Mouse (Mus musculus) layer of hippocampus, adult 9-11 months (tissue): Measurements from ENCODE around the gene Mrpl41.
A peak's percentile ranks its signal among the peaks of the same experiment; 100 is the strongest.

Source experiments
- DNase-seq: peaks from one replicate; pipeline ENCODE4 v3.0.0; 2022

Mrpl41 gene

DNA sequence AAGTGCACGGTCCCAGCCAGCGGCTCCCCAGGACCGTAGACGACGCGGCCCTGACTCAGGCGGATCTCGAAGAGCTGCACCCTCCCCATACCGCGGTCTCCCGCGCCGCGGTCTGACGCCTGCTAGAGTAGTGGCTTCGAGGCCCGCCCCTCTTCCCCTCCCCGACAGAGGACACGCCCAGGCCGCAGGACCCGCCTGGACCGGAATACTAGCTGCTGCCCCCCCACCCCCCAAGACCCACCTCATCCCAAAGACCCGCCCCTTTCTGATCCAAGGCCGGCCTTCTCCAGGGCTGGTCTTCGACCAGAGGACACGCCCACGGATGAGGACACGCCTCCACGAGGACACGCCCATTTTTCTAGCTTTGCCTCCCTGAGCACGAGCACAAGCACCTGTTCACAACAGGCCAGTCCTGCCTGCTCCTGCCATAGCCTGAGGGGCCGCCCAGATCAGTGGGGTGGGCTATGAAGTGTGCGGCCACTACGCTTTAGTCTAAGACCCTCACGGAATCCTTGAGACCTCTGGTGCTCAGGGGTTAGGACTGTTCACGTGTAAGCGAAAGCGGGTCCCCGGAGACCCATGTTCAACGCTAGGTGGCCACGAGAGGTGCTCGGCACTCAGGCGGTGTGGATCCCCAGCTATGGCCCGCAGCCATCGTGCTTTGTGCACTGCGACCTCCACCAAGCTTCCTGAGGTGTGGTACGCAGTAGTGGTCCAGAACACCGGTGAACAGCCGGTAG, 39.7 kb downstream of the Mrpl41 start, which contains the start of gene Arrdc1:
Gene Arrdc1 (minus strand): TSS at position 196 of the 740 bp plus-strand sequence.
- DNase-seq: peak; percentile 92

DNA sequence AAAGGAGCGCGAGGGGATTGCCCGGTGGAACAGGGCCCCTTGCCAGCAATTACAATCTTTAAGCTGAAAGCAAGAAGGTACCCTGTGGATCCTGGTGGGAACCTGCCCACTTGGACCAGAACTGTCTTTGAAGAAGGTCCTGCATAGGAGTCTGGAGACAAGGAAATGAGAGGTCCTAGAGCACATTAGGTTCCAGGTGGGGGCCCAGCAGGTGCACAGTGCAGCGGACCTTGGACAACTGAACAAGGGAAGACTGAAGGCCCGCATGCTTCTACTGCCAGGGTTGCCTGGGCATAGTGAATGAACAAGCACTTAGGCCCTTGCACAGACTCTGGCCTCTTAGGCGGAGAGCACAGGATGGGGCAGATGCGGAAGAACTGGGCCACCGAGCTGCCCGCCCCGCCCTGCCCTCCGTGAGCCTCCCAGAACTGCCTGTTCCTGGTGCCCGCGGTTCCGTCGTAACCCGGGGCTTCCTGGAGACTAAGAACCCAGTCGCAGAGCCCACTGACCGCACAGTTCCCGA, 40.4 kb downstream of the Mrpl41 start:
- peak; percentile 36 for DNase-seq

DNA sequence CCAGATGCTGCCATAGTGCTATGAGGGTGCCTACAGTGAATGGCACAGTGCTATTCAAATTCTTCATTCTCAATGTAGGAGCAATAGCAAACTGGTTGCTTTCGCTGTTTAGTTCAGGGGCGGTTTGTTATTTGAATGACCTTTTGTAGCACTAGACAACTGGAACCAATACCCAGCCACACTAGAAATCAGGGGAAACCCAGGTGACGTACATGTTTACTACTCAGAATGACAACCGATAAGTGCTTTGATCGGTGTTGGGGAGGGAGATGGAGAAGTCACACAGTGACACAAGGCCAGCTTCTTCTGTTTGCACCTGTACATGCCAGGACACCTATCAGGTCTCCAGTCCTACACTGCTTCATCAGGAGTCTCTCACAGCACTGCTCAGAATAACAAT, 45.3 kb downstream of the Mrpl41 start:
- no peak for DNase-seq

DNA sequence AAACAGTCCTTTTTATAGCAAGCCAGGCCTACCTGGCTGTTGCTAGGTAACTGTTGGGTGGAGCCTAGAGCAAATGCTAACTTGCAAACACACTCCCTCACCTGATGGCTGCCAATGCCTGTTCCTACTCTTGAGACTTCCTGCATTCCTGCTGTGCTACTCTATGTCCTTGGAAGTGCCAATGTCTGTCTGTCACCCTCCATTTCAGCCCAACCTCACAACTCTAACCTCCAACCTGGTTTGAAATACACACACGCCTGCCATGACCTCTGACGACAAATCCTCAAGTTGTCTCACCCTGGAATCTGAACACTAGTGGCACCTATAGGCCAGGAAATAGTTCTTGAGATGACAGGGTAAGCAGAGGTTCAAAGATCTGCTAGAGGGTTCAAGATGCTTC, 45.8 kb downstream of the Mrpl41 start:
- no peak for DNase-seq

- DNase-seq: no peak
Observed at GRCm38 (mm10) chr2:24927810-24928479, 47.0 kb downstream of the Mrpl41 start.

- DNase-seq: no peak
Observed at GRCm38 (mm10) chr2:24926965-24927358, 47.9 kb downstream of the Mrpl41 start.

DNA sequence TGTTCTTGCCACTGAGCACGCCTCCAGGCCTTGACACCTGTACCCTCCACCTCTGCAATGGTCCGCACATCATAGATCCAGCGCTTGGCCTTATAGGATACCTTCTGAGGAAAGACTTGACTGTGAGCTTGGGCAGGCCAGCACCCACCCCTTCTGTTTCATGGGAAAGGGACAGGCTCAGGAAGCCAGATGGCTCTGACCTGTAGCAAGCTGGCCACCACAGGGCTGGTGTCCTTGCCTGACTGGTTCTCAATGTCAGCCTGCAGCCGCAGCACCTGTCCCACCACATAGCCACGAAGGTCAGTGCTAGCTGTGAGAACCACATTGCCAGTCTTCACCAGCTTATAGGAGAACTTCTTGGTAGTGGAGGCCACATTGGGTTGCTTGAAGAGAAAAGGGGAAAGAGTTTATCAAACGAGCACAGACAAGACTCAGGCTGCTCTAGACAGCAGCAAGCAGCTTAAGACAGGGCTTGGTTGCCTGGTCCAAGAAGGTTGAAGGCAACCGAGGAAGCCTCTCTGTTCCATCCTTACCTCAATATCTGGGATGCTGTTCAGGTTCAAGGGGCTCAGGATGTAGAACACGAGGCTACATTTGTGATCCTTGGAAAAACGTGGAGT, 48.4 kb downstream of the Mrpl41 start:
- no peak for DNase-seq

DNA sequence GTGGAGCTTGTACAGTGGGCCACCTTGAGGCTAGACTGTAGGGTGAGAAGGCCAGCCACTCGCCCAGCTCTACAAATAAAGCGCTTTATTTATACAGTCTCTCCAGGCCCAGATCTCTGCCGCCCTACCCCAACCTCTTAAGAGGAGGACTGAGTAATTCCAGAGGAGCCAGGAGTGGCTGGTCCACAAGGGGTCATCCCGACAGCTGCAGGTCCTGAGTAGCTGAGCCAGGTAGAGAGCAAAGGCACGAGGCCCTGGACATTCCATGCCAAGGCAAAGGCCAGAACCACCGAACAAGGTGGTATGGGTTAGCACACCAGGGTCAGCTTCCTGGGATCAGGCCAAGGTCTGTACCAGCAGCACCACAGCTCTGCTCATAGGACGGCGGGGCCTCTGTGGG, 49.6 kb downstream of the Mrpl41 start:
- no peak for DNase-seq
